Mouse (Mus musculus): Measurements from ENCODE around the gene Srgap3. TPM values are rescaled to one million over a fixed set of nuclear protein-coding genes. Genes with fewer than 3 reads are reported as not detected.

Srgap3 gene
- polyA plus RNA-seq, 2 experiments from 2014 or later, result 0.29 to 0.31 TPM

DNA sequence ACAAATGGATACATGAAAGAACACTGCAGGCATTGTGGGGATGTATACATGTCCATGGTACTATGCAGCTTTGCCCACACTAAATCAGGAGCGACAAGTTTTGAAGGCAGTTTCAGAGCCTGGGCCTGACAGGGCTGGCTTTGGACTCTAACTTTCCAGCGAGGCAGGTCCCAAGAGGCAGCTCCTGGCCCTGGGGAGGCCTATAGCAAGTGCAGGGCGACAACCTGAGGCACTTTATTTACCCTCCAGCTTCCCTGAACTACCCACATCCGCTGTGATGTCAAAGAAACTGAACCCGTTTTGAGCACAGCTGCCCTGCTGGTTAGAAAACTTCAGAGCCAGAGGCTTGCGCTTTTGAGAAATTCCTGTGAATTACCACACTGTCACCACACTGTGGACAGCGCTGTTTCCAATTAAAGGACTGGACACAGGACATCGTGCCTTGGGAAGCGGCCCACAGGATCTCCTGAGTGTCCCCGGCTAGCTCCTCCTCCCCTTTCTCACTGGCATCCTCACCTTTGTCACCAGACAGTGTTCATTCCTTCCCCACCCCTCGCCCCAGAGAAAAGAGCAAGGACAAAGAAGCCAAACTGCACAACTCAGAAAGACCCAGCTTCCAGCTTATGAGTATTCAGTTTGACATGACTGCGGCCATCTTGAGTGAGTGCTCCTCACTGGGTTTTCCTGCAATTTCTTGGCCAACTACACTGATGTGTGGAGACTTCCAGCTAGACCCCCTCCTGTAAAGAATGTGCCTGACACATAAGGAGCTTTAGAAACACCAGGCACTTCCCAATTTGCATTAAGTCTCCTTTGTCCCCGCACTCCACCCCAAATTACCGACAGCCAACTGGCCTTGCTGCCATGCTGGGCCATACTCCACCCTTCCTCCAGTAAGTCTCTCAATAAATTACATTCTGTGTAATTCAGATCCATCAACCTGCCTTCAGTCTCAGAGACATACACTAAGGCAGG, 94.5 kb downstream of the Srgap3 start:
- ATAC-seq, result peak; percentile 96

DNA sequence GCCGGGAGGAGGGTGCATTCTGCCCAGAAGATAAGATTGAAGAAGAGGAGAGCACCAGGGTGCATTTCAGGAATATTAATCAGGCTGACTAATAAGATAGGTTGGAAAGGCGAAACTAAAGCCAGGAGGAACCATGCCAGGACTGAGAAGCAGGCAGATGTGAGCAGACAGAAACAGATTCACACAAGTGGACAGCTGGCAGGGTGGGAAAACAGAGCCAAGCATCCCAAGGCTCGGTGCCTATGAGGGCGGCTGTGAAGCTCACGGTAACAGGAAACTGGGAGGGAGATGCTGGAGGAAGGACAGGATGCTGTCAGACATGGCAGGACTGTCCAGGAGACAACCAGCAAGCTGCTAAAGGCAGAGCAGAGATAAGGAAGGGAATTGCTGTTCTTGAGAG, 96.3 kb downstream of the Srgap3 start:
- ATAC-seq, result no peak

DNA sequence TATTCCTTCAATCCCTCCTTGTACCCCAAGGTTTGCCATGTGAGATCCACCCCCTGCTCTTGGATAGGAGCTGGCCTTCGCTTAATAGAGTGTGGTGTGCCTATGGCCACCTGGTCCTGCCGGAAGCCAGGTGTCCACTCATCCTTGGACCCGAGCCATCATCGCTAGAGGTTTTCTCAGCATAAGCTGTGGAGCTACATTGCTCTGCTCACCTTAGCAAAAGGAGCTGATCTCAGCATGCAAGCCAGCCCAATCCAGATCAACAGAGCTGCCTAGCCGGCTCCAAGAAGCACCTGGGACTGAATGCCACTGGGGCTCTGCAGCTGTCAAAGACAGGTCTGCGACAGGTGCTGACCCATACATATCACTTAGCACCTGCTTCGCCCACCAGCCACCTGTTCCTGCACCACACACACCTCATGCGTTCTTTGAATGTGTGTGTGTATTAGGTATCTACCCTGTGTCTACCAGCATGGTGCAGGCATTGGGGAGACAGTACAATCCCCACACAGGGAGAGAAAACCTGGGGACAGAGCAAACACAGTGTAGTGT, 98.4 kb downstream of the Srgap3 start:
- ATAC-seq, result no peak

DNA sequence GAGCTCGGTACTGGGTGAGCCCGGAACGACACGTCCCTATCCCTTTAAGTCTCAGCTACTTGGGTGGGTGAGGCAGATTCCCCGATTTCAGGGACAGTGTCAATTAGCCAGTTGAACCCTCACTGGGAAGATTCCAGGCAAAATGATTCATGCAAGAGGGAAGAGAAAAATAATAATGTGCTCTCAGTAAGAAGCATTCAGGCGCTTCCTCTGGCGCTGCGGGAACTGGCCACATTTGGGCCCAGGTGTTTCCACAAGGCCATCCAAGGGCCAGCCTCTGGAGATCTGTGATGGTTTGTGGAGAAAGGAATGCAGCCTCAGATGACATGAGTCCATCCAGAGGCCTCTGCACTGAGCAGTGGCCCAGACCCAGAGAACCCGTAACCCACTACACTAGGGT, 100.2 kb downstream of the Srgap3 start:
- no peak for ATAC-seq

DNA sequence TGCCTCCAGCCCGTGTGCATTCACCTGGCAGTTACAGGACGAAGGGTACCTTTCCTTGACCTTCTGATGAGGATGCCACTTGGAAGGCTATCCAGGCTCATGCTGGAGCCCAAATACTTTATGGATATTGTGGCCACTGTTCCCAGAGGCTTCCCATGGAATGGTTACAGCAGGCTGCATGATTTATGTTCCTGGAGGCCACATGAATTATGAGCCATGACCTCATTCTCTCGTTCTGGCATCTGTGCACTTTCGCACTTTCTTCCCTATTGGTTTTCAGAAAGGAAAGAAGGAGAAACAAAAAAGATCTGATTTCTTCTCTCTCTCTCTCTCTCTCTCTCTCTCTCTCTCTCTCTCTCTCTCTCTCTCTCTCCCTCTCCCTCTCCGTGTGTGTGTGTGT, 104.6 kb downstream of the Srgap3 start:
- no peak for ATAC-seq

DNA sequence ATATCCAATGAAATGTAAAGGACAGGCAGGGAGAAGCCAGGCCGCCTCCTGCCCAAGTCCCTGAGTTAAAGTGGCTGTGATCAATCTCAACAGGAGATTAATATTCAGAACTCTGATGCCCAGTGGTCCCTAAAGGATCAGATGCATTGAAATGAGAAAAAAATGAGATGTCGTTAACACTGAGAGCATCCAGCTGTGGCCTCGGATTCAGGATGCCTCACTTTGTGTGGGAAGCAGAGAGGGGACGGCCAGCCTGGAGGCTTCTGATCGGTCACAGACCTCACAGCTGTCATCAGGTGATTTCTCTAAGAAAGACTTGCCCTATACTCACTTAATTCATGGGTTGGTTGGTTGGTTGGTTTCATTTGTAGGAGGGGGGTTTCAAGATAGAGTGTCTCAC, 106.7 kb downstream of the Srgap3 start:
- ATAC-seq, result no peak

DNA sequence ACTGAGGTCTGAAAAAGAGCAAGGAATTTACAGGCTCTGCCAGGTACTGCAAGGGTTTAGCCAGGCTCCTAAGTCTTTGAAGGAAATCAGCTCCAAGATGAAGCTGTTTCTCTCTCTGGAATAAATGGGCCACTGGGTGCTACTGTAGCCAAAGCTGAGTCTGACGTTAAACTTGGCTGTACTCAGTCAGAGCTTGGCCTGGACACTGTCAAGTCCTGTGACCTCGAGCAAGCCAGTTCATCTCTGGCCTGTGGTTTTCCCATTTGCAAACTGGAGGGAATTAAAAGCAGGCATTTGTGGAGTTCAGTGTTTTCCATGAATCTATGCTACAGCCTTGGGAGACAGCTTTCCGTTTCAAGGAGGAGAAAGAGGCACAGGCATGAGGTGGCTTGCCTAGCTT, 107.7 kb downstream of the Srgap3 start:
- no peak for ATAC-seq

DNA sequence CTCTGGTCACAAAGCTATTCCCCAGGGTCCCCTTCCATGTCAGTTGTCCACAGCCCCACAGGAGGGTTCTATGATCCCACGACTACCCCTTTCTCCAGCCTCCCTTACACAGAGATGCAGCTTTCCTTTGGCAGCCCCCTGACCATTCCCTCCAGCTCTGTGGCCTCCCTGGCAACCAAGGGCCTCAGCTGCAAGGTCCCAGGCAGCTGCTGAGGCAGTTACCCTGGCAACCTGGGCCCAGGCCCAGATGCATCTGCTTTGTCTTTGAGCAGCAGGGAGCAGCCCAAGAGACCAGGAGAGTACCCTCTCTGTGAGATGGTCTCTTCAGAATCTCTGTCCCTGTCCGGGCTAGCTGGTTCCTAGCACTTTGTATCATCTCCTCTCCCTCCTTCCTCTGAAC, 108.2 kb downstream of the Srgap3 start:
- no peak for ATAC-seq

DNA sequence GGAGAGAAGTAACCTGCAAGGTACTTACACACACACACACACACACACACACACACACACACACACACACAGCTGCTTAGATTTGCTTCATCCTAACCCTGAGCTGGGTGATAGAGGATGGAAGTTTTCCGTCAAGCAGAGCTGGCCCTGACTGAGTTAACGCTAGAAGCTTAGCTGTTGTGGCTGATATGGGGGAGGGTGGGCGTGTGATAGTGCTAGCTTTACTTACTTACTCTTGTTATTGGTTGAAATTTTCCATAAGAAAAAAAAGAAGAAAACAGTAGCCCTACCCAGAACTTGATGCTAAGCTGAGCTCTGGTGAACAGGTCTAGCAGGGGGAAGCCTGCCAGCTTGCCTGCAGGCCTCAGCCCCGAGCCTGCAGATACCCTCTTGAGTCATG, 110.4 kb downstream of the Srgap3 start:
- ATAC-seq, result no peak

DNA sequence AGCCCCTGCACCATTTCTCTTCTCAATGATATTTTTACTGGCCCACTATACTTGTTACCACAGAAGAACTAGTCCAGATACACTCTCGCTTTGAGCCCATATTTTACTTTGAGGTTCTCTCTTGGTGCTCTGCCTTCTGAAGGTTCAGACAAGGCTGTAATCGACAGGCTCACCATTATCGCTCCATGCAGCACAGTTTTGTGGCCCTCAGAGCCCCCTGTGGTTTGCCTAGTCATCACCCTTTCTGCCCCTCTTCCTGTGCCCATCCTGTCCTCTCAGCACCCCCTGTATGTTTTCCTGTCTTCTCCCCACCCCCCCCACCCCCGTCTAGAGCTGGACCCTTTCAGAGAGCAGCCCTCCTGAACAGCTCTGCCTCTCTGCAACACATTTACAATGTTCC, 111.7 kb downstream of the Srgap3 start:
- ATAC-seq, result no peak

DNA sequence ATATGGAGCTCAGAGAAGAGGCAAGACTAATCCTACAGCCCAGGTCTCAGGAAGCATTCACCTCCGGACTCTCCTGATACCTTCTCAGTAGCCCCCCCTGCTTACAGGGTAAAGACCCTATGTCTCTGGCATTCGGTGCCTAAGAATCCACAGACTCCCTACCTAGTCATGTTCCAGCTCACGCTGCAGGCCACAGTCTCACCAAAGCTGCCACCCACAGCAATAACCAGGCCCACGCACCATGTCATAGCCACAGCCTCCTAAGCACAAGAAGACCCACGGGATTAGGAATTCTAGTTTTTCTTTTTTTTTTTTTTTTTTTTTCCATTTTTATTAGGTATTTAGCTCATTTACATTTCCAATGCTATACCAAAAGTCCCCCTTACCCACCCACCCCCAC, 112.6 kb downstream of the Srgap3 start:
- ATAC-seq, result no peak

DNA sequence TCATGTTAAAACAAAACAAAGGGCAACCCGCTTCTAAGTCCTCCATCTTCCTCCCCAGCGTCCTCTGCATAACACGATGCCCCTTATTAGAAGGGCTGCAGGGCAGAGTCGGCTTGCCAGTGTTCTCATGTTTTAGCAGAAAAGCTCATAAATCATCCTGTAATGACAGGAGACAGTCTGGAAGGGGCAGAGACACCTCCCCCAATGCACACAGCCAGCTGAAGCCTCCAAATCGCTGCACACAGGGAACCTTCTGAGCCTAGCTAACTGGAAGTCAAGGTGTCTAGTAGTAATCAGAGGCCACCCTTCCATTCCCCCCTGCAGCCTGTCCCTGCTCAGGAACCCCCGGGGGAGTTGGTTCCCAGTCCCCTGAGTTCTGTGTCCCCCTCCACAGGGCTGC, 113.3 kb downstream of the Srgap3 start:
- ATAC-seq, result no peak

DNA sequence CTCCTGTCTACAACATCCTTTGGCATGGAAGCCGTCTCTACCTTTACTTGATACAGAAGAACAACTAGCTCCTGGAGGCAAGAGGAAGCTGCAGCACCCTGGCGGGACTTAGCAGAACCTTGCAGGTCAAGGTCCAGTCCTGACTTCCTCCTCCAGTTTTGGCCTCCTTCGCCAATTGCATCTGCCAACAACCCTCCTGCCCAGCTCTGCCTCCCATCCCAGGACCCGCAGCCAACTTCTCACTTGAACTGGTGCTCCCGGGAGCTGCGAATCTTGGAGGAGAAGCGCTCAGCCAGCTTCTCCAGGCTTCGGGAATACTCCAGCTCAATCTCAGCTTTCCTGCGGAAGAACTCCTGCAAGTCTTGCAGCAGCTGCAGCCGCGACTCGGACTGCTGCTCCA, 117.9 kb downstream of the Srgap3 start:
- ATAC-seq, result no peak

DNA sequence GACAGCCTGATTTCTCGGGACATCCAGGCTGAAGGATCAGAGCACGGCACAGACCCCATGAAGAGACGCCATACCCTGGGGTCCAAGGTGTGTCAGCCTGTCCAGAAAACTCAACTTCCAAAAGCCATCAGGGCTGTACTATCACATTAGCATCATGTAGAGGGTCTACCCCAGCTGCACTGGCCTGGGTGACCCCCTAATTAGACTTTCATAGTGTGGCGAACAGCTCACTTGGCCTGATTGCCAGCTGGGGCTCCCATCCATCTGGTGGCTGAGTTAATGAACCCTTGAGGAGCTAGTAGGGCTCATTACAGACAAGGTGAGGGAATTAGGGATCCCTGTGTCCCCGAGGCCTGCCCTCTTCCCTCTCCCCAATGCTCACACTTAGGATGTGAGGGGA, 118.6 kb downstream of the Srgap3 start:
- ATAC-seq, result no peak

DNA sequence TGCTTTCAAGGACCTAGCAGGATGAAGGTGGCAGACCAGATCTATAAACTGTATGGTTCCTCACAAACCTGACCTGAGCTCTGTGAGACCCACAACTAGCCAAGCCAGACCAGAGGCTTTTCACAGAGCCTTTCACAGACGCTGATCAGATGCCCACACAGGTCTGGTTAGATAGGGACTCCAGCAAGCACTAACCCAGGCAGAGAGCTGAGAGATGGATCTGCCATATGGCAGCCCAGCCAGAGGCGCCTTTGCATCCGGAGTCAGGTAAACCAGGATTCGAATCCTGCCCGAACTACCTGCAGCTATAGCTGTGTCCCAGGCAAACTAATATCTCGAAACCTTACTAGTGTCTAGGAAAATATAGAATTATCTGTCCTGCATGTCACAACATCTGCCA, 121.4 kb downstream of the Srgap3 start:
- no peak for ATAC-seq

DNA sequence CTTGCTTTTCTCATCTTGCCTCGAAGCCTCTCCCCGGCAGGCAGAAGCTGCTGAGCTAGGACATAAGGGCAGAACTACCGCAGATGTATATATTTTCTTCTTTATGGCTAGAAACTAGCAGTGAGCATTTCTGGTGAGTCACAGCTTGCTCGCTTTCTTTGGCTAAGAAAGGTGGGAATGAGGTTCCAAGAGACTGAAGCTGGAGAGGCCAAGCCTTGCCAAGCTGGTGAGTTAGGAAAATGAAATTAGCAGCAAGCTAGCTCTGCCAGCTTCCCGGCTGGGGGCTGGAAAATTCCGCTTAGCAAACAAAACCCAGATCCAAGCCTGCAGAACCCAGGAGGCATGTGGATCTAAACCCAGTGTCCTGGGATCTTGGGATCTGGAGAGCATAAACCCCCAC, 124.0 kb downstream of the Srgap3 start:
- no peak for ATAC-seq

DNA sequence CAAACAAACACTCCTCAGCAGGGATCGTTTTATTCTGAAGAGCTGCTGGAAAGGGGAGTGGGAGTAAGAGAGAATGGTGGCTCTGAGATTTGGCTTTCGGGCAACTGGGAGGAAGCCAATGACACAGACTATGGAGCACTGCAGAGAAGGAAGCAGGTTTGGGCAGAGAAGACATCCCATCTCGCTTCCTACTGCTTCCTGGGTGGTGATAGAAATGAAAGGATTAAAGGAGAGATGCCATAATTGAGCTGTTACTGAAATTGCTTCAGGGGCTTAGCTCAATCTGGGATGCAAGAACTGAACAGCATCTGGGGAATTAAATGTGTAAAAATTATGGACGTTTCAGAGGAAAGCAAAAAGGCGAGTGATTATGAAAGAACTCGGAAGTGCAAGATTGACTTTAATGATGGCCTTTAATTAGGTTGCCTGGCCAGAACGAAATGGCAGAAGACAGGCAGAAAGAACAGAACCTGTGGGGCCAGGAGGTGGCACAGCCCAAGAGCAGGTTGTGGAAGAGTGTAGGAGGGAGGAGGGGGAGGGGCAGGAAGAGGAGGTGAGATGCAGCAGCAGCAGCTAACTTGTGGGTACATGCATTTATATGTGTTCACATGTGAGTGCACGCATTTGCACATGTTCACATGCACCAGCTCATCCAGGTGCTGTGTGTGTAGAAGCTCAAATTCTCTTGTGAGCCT, 126.6 kb downstream of the Srgap3 start:
- no peak for ATAC-seq

DNA sequence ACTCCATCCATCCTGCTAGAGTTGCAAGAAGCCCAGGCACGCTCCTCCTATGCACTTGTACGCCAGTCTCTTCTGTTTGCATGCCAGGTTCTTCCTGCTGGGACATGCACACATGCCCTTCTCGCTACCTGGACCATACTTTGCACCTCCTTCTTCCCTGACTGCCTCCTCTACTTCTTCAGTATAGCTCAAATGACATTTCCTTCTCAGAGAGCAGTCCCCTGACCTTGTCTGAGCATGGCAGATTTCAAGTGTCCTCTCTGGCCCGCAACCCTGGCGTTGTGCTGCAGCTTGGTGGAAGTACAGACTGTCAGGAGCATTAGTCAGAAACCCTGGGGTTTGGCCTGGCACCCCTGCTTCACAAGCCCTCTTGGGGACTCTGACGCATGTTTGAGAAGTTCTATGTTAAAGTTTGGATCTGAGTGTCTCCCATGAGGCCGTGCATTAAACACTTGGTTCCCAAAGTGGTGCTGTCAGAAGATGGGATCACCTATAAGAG, 128.6 kb downstream of the Srgap3 start:
- ATAC-seq, result no peak

DNA sequence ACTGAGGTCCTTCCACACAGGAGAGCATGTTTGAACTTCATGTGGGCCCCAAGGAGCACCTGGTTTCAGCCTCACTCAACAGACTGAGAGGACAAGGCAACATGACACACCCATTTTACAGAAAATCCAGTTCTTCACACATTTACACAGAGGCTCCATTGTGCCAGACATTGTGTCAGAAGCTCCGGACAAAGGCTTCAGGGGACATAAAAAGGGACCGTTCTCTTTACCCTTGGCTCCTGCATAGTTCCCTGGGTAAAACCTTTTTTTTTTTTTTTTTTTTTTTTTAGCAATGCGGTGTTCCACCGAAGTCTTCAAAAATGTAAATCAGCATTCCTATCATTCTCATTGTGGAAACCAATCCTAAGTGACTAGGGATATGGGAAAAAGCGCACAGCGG, 131.5 kb downstream of the Srgap3 start:
- no peak for ATAC-seq

DNA sequence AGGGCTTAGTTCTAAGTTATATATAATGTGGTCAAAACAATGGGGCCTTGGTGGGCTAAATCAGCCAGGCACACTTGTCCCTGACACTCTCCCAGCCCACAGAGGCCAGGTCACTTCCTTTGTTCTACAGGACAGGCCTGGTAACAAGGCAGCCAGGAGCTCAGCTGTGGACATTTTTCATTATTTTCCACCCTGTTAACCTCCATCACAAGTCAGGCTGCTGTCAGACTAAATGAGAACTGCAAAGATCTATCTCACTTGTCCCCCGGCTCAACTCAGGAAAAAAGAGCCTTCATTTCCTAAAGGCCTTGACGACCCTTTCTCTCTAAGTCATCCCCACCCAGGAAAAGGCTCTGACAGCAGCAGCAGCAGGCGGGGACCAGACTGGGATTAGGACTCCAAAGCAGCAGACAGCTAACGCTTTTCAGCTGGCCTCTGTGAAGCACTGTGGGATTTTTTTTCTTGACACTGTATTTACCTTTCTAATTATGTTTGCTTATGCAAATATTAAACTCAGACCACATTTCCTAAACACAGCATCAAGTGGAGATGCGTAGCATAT, 132.5 kb downstream of the Srgap3 start:
- no peak for ATAC-seq

DNA sequence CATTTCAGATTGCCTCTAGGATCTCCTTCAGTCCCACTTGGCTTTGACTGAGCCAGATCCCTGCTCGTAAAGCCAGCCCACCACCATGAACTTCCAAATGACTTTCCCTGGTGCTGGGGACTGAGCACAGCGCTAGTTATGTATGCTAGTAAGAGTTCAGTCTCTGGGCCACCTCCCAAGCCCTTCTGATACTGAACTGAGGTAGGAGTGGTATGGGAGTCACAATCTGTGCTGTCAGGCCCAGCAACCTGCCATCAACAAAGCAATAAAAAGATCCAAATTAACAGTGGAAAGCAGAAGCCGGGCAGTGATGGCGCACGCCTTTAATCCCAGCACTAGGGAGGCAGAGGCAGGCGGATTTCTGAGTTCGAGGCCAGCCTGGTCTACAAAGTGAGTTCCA, 134.2 kb downstream of the Srgap3 start:
- no peak for ATAC-seq

DNA sequence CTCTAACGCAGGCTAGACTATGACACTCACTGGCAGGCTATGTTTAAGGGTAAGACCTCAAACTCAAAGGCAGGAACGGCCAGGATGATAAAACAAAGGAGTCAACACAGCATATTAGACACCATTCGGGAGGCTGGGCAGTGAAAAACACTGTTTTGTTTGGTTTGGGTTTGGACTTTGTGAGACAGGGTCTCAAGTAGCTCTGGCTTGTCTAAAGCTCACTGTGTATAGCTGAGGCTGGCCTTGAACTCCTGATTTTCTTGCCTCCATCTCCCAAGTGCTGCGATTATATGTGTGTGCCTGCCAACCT, 136.6 kb downstream of the Srgap3 start:
- no peak for ATAC-seq
